Mouse (Mus musculus) MEL (cell line): ENCODE measurements around the gene Vps9d1. TPM values are rescaled to one million over a fixed set of nuclear protein-coding genes. Genes with fewer than 3 reads are reported as not detected.
"Not testable (repeated sequence)": the region's sequence is repeated elsewhere in the genome, so short reads cannot be mapped to it uniquely, and the experiment has no call there.

ENCODE experiments used
- DNase-seq: peaks from one replicate; pipeline ENCODE4 v3.0.0; 2011; ENCODE audit warnings: low read depth, low spot score
- H3K27ac ChIP-seq: 2 replicates; pipeline ENCODE4 v1.5.1; 2012; ENCODE audit warnings: low read depth, mild to moderate bottlenecking, control low read depth, low read length, moderate library complexity; ENCODE audit not compliant: control insufficient read depth
- H3K27me3 ChIP-seq, 2 experiments: fragments of 150-350 bp in 1 of 2; sonication (generic) in 1 of 2; 2 replicates each; pipeline ENCODE4 v1.6.1; 2012; ENCODE audit warnings: low read length in 2 of 2, mild to moderate bottlenecking in 2 of 2, improper control_type of control experiment in 1 of 2, moderate library complexity in 1 of 2; ENCODE audit not compliant: insufficient read depth in 2 of 2, control insufficient read depth in 1 of 2
- H3K36me3 ChIP-seq, 2 experiments: 2 replicates each; pipeline ENCODE4 v1.6.1; 2012 to 2014; ENCODE audit warnings: low read length in 2 of 2, improper control_type of control experiment in 1 of 2, inconsistent platforms in 1 of 2, mild to moderate bottlenecking in 1 of 2; ENCODE audit not compliant: insufficient read depth in 2 of 2, control insufficient read depth in 1 of 2
- H3K4me1 ChIP-seq, 2 experiments: fragments of 150-350 bp in 1 of 2; sonication (generic) in 1 of 2; 2 replicates each; pipeline ENCODE4 v1.6.1; 2012; ENCODE audit warnings: low read length in 2 of 2, improper control_type of control experiment in 1 of 2, mild to moderate bottlenecking in 1 of 2; ENCODE audit not compliant: insufficient read depth in 2 of 2, control insufficient read depth in 1 of 2
- H3K4me3 ChIP-seq, 2 experiments: fragments of 150-350 bp in 1 of 2; sonication (generic) in 1 of 2; 2 replicates each; pipeline ENCODE4 v1.5.1; 2012; ENCODE audit warnings: low read depth in 2 of 2, low read length in 2 of 2, mild to moderate bottlenecking in 2 of 2, moderate library complexity in 2 of 2, control low read depth in 1 of 2, improper control_type of control experiment in 1 of 2; ENCODE audit not compliant: control insufficient read depth in 1 of 2, insufficient read depth in 1 of 2
- H3K79me2 ChIP-seq: 2 replicates; pipeline ENCODE4 v1.6.1; 2012; ENCODE audit warnings: mild to moderate bottlenecking, low read length, moderate library complexity; ENCODE audit not compliant: control insufficient read depth, poor library complexity, insufficient read depth
- H3K9ac ChIP-seq: 2 replicates; pipeline ENCODE4 v1.6.1; 2012; ENCODE audit warnings: low read depth, mild to moderate bottlenecking, control low read depth, low read length, moderate library complexity; ENCODE audit not compliant: control insufficient read depth, poor library complexity, severe bottlenecking
- H3K9me3 ChIP-seq: fragments of 150-350 bp; sonication (generic); replicated peaks from 2 replicates; pipeline ENCODE4 v1.6.1; 2012; ENCODE audit warnings: mild to moderate bottlenecking, low read length, improper control_type of control experiment, moderate library complexity; ENCODE audit not compliant: insufficient read depth
- CTCF ChIP-seq, 3 experiments: IDR thresholded peaks in 2 of 3; conservative IDR thresholded peaks in 1 of 3; 2 replicates each; pipeline ENCODE4 v1.5.1; 2011 to 2012; ENCODE audit warnings: low read length in 3 of 3, low read depth in 2 of 3, mild to moderate bottlenecking in 2 of 3, improper control_type of control experiment in 1 of 3, inconsistent platforms in 1 of 3, mixed read lengths in 1 of 3, moderate library complexity in 1 of 3; ENCODE audit not compliant: control insufficient read depth in 1 of 3, insufficient read depth in 1 of 3, poor library complexity in 1 of 3, severe bottlenecking in 1 of 3
- KAT2A ChIP-seq: conservative IDR thresholded peaks from 2 replicates; pipeline ENCODE4 v1.6.1; 2012; ENCODE audit warnings: low read depth, low read length, improper control_type of control experiment, inconsistent platforms
- MXI1 ChIP-seq: IDR thresholded peaks from 2 replicates; pipeline ENCODE4 v1.6.1; 2011; ENCODE audit warnings: mild to moderate bottlenecking, low read depth, low read length, improper control_type of control experiment
- POLR2A ChIP-seq, 2 experiments: IDR thresholded peaks; 2 replicates each; pipeline ENCODE4 v1.6.1; 2011 to 2012; ENCODE audit warnings: low read length in 2 of 2, mild to moderate bottlenecking in 2 of 2, control low read depth in 1 of 2, improper control_type of control experiment in 1 of 2, low read depth in 1 of 2, moderate library complexity in 1 of 2; ENCODE audit not compliant: control insufficient read depth in 1 of 2, insufficient read depth in 1 of 2, poor library complexity in 1 of 2
- POLR2AphosphoS2 ChIP-seq: IDR thresholded peaks from 2 replicates; pipeline ENCODE4 v1.6.1; 2011; ENCODE audit warnings: low read length, improper control_type of control experiment
- RAD21 ChIP-seq: IDR thresholded peaks from 2 replicates; pipeline ENCODE4 v1.6.1; 2011; ENCODE audit warnings: mild to moderate bottlenecking, low read depth, low read length, improper control_type of control experiment
- SMC3 ChIP-seq: IDR thresholded peaks from 2 replicates; pipeline ENCODE4 v1.6.1; 2011; ENCODE audit warnings: low read depth, low read length, improper control_type of control experiment
- TCF12 ChIP-seq: IDR thresholded peaks from 2 replicates; pipeline ENCODE4 v1.6.1; 2014; ENCODE audit warnings: low read depth, mild to moderate bottlenecking, inconsistent platforms, low read length, improper control_type of control experiment, moderate library complexity
- USF1 ChIP-seq: IDR thresholded peaks from 2 replicates; pipeline ENCODE4 v1.6.1; 2014; ENCODE audit warnings: low read depth, mild to moderate bottlenecking, inconsistent platforms, low read length, improper control_type of control experiment, moderate library complexity
- polyA plus RNA-seq, 2 experiments: library from polyadenylated mRNA; stranded (reverse) in 1 of 2; unstranded in 1 of 2; fragments of >175 nt in 1 of 2; fragments of >200 nt in 1 of 2; gene quantifications; 2 replicates each; pipeline versions ENCODE4 v1.2.1 to v1.2.4; 2012; ENCODE audit warnings: low replicate concordance in 2 of 2, low read depth in 1 of 2; ENCODE audit not compliant: insufficient read length in 2 of 2, insufficient read depth in 1 of 2, missing spikeins in 1 of 2
- total RNA-seq: library from RNA; depleted of rRNA; stranded (reverse); fragments of 300-350 nt; gene quantifications from 2 replicates; pipeline ENCODE4 v1.2.3, GENCODE M21; 2012

Gene Vps9d1
- total and polyA plus RNA-seq, 3 experiments: 4.4 to 12.2 TPM; not detected in 1

- no peaks in the 10 kb centered on the region; a peak in 2 of 4 replicates for H3K36me3 ChIP-seq
- H3K9me3 ChIP-seq: no peaks in the 10 kb centered on the region
- no peak overlapping the region for H3K4me3 ChIP-seq
- H3K9ac ChIP-seq: no peak overlapping the region
- no peak for DNase-seq
- no peaks in the 10 kb centered on the region for H3K27me3 ChIP-seq
- no peak overlapping the region for H3K27ac ChIP-seq
- no peaks in the 10 kb centered on the region; the same call in 1 of the 2 replicates for H3K79me2 ChIP-seq
- TF ChIP-seq CTCF (IDR thresholded peaks at IDR 0.05 in 2 of 3, conservative IDR thresholded peaks at IDR 0.05 in 1 of 3; ENCODE audit: control insufficient read depth in 1 of 3, insufficient read depth in 1 of 3, low read depth in 2 of 3, low read length in 3 of 3, poor library complexity in 1 of 3, severe bottlenecking in 1 of 3) (peak in 2 of 3 experiments; percentile 39; a peak in 3 of 6 replicates), MXI1 (no peak), POLR2A (IDR thresholded peaks at IDR 0.05; ENCODE audit: control insufficient read depth in 1 of 2, insufficient read depth in 1 of 2, low read depth in 1 of 2, low read length in 2 of 2, poor library complexity in 1 of 2) (no peak), SMC3 (peak; percentile 36; the same call in 1 of the 2 replicates), KAT2A (no peak)
- peaks cover 0 to 9% of the 10 kb centered on the region in 2 experiments; a peak in 1 of 4 replicates for H3K4me1 ChIP-seq
These were observed 22.4 kb downstream of the Vps9d1 start for GRCm38 (mm10) chr8:123231742-123232141.

- not testable (repeated sequence) for H3K4me1 ChIP-seq, H3K9me3 ChIP-seq, DNase-seq, H3K36me3 ChIP-seq, H3K9ac ChIP-seq, H3K79me2 ChIP-seq, H3K27me3 ChIP-seq, H3K4me3 ChIP-seq, H3K27ac ChIP-seq
These were observed 23.8 kb downstream of the Vps9d1 start for GRCm38 (mm10) chr8:123230326-123230725.

- no peak for TF ChIP-seq POLR2A (IDR thresholded peaks at IDR 0.05; ENCODE audit: control insufficient read depth in 1 of 2, insufficient read depth in 1 of 2, low read depth in 1 of 2, low read length in 2 of 2, poor library complexity in 1 of 2)
- no peak for TF ChIP-seq RAD21
- TF ChIP-seq TCF12: no peak
- TF ChIP-seq POLR2AphosphoS2: no peak
- TF ChIP-seq USF1: no peak
- Histone ChIP-seq H3K36me3 (peaks cover 0 to 4% of the 10 kb centered on the region in 2 experiments; a peak in 3 of 4 replicates), H3K9me3 (no peaks in the 10 kb centered on the region)
These were observed 25.7 kb downstream of the Vps9d1 start for GRCm38 (mm10) chr8:123228416-123228815.

More at GRCm38 (mm10) chr8:123228416-123228815, 25.7 kb downstream of the Vps9d1 start:
- H3K4me1 ChIP-seq: no peaks in the 10 kb centered on the region; a peak in 1 of 4 replicates
- no peak overlapping the region for H3K4me3 ChIP-seq
- no peak overlapping the region for H3K9ac ChIP-seq
- no peak for DNase-seq
- no peaks in the 10 kb centered on the region for H3K27me3 ChIP-seq
- H3K79me2 ChIP-seq: peaks cover 6% of the 10 kb centered on the region; the same call in 1 of the 2 replicates
- H3K27ac ChIP-seq: no peak overlapping the region
